Mouse (Mus musculus): ENCODE results near the gene Sohlh1.
A peak's percentile ranks its signal among the peaks of the same experiment; 100 is the strongest.
"Not testable (repeated sequence)": the region's sequence is repeated elsewhere in the genome, so short reads cannot be mapped to it uniquely, and the experiment has no call there.

The Sohlh1 gene

GRCm38 (mm10) chr2:25842161-25842560, 4.9 kb downstream of the Sohlh1 start:
- DNase-seq (ENCODE audit: low read depth, low spot score) = no peak

GRCm38 (mm10) chr2:25836291-25836690, 10.8 kb downstream of the Sohlh1 start:
- DNase-seq (ENCODE audit: low read depth, low spot score) = peak; percentile 49

- no peak for DNase-seq (ENCODE audit: low read depth, low spot score)
These were observed 16.3 kb downstream of the Sohlh1 start for GRCm38 (mm10) chr2:25830786-25831185.

GRCm38 (mm10) chr2:25828344-25828947, 18.6 kb downstream of the Sohlh1 start:
- no peak for DNase-seq (ENCODE audit: low read depth, low spot score)

GRCm38 (mm10) chr2:25824751-25825150, 22.3 kb downstream of the Sohlh1 start:
- DNase-seq (ENCODE audit: low read depth, low spot score) = no peak

GRCm38 (mm10) chr2:25822806-25823205, 24.2 kb downstream of the Sohlh1 start, which contains the start of gene Lcn9:
Lcn9 (plus strand) TSS chr2:25823153.
- DNase-seq (ENCODE audit: low read depth, low spot score) = no peak

GRCm38 (mm10) chr2:25815748-25816147, 31.3 kb downstream of the Sohlh1 start, which contains the start of gene Glt6d1:
Glt6d1 (minus strand) TSS chr2:25815848.
- not testable (repeated sequence) for DNase-seq (ENCODE audit: low read depth, low spot score)

- no peak for DNase-seq (ENCODE audit: low read depth, low spot score)
These were observed 33.7 kb downstream of the Sohlh1 start for GRCm38 (mm10) chr2:25813364-25813763.

- DNase-seq (ENCODE audit: low read depth, low spot score) = no peak
These were observed 35.3 kb downstream of the Sohlh1 start for GRCm38 (mm10) chr2:25811711-25812110.

GRCm38 (mm10) chr2:25798065-25798464, 49.0 kb downstream of the Sohlh1 start:
- DNase-seq (ENCODE audit: low read depth, low spot score) = no peak

- no peak for DNase-seq (ENCODE audit: low read depth, low spot score)
These were observed 49.4 kb downstream of the Sohlh1 start for GRCm38 (mm10) chr2:25797635-25798034.
